Mouse (Mus musculus): Measurements from ENCODE around the gene Chd6.
"Not testable (repeated sequence)": the region's sequence is repeated elsewhere in the genome, so short reads cannot be mapped to it uniquely, and the experiment has no call there.

The Chd6 gene

DNA sequence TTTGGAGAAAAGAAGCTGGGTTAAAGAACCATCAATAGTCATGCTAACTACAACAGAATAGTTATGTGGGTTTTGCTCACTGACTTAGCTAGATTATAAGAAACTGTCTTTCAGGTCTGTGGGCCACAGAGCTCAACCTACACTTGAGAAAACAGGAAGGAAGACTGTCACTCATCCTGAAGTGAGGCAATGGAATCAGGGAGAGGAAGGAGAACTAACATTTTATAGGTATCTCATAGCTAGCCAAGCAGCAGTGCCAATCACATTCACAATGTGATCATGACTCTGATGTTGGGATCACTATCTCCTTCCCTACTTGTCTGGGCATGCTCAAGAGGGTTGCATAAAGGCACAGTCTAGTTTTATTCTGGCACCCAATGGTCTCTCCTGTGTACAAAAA, 121.4 kb downstream of the Chd6 start:
- DNase-seq (ENCODE audit: low spot score in 2 of 2), result no peak

GRCm38 (mm10) chr2:160982636-160983035, 126.2 kb downstream of the Chd6 start:
- no peak for DNase-seq (ENCODE audit: low spot score in 2 of 2)

GRCm38 (mm10) chr2:160981791-160982190, 127.1 kb downstream of the Chd6 start:
- no peak for DNase-seq (ENCODE audit: low spot score in 2 of 2)

DNA sequence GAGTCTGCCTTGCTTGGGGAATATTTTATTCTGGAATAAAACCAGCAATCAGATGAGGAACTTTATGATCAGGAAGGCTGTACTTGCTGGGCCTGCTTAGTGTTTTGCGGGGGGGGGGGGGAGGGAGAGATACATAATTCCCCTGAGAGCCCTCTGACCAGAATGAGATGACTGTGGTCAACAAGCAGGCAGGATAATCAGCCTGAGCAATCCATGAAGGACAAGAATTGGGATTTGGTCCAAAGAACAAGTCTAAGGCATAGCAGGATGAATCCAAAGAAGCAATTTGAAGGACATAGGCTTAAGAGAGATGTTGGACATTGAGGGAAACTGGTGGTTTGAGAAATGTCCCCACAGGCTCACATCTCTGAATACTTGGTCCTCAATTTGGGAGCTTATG, 130.2 kb downstream of the Chd6 start:
- no peak for DNase-seq (ENCODE audit: low spot score in 2 of 2)

DNA sequence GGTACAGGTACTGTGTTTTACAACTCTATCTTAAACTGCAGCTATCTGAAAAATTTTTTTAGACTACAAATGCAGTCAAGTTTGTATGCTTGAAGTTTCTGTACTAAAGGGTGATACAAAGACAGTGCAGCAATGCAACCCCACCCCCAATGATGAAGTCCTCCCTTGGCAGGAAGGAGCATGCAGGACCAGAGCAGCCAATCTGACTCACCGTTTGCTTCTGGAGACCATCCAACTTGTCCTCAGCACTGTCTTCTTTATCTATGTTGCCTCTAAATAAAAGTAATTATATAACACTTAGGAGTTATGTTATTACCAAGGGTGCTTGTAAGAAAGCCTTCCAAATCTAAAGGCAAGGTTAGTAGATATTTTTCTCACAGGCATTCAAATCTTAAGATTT, 131.6 kb downstream of the Chd6 start:
- no peak for DNase-seq (ENCODE audit: low spot score in 2 of 2)

DNA sequence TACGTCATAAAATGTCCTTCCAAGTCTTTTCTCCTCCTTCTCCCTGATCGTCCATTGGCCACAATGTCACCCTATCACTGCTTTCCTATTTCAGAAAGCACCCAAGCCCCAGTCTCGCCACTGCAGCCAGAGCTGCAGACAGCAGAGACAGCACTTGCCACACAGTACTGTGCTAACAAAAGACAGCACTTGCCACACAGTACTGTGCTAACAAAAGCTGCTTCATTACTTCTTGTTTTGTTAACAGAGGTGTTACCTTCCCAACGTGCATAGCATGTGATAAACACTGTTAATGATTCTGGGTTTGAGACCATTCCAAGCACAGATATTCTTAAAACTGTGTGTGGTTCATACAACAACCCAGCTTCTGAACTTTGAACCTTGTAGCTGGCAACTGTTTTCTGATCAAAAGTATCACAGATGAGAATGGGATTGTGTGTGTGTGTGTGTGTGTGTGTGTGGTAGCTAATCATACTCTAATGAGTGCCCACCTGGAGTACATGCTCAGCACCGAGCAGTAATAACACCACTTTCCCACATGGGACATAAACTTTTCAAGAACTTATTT, 135.1 kb downstream of the Chd6 start:
- DNase-seq (ENCODE audit: low spot score in 2 of 2), result no peak

DNA sequence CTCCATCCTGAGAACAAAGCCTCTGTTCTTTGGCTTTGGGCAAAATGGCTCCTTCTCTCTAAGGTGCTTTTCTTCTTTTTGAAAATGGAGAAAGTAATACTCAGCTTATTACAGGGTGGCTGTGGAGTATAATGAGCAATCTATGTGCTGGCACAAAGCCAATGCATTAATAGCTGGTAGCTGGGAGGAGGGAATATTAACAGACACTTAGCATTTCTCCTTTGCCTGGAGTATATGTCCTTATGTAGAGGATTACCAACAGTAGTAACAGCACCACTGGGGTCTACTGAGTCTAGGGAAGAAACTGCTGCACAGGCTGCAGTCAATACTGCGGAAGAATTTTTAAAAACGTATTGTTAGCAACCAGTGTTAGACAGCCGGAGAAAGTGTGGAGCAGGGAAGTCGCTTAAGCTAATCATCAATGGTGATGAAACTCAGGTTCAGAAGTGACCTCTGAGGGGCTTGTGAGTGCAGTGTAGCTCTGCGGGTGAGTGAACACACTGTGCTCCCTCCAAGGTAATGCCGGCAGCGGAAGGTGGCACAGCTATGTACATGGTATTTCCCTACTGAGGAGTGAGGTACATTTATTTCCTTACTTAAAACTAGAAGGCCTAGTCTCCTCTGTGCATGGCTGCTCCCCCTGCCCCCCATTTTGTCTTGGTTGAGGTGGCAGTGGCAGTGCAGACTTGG, 136.6 kb downstream of the Chd6 start:
- DNase-seq (ENCODE audit: low spot score in 2 of 2), result no peak

DNA sequence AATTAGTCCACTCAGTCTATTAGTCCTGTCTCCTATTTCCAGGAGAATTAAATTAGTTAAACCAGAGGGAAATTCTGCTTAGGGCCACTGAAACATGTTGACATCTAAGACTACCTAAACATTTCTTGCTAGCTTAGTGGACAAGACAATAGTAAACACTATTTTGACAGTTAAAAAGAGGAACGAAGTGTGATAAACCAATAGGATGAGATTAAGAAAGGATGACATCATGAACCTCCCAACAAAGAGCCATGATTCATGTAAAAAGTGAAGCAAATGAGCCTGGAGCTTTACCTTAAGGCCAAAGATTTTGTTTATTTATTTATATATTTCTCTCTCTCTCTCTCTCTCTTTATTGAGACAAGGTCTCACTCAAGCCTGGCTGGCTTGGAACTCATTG, 146.7 kb downstream of the Chd6 start:
- DNase-seq (ENCODE audit: low spot score in 2 of 2), result no peak

DNA sequence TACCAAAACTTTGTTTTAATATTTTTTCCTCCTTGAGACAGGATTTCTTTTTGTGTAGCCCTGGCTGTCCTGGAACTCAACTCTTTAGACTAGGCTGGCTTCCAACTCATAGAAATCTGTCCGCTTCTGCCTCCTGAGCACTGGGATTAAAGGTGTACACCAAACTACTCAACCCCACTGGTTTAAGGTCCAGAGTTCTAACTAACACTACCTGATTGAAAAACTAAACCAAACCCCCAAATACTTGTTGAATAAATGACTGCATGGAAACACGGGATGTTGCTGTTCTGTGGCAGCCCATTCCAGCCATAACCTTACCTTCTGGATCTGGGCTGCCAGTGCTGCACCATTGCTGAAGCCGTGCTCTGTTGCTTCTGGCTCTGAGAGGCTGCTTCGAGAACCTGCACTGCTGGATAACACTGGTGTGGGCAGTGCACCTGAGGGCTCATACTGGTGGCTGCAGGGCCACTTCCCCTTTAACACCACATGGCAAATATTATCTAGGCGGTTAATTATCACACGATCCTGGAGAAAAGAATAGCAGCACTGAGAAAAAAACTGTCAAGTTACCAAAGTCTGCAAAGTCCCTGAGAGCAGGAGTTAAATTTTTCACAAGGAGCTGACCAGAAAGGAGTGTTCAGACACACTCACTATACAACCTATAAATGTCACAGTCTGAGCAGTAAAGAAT, 147.8 kb downstream of the Chd6 start:
- DNase-seq (ENCODE audit: low spot score in 2 of 2), result no peak

DNA sequence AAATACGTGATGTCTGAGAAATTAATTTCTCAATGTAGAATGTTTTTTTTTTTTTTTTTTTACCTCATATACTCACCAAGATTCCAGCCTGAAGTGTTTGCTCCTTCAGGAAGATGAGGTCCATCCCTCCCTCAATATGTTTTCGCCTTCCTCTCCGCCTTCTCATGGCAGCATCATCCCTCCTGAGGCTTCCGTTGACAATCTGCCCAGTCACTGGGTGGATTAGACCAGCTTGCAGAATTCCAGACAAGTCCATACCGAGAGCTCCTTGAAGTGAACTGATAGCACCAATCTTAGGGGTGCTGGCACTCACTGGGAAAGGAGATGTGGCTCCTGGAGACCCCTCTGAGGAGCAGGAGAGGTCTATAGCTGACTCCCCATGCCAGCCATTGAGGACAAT, 149.0 kb downstream of the Chd6 start:
- DNase-seq (ENCODE audit: low spot score in 2 of 2), result no peak

GRCm38 (mm10) chr2:160958737-160959136, 150.1 kb downstream of the Chd6 start:
- no peak for DNase-seq (ENCODE audit: low spot score in 2 of 2)

GRCm38 (mm10) chr2:160957801-160958200, 151.1 kb downstream of the Chd6 start:
- not testable (repeated sequence) for DNase-seq (ENCODE audit: low spot score in 2 of 2)

DNA sequence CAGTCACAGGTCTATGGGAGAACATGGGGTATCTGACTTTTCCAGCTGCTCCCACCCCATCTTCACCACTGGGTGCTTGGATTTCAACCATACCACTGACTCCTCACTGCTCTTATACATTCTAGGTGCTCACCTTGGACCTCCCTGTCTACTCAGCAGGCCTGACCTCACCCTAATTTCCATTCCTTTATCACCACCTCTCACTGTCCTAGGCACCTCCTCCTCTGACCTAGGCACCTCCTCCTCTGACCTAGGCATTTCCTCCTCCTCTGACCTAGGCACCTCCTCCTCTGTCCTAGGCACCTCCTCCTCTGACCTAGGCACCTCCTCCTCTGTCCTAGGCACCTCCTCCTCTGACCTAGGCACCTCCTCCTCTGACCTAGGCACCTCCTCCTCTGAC, 151.6 kb downstream of the Chd6 start:
- DNase-seq (ENCODE audit: low spot score in 2 of 2), result not testable (repeated sequence)

GRCm38 (mm10) chr2:160955331-160955730, 153.5 kb downstream of the Chd6 start:
- DNase-seq (ENCODE audit: low spot score in 2 of 2), result no peak

DNA sequence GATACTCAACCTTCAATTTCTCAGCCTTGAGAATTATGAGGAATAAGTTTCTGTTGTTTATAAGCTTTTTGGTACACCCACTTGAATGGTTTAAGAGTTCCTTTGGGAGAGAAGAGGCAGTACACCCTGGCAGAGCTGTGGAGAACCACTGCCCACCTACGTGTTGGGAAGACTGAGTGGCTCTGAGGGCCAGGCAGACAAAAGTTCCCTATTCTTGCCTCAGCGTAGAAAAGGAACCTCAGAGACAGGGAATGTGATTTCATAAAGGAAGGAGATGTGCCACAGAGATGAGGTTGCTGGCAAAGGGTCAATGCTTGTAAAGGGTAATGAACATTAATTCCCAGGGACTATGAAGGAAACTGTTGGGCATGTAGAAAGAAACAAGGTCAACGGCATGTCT, 154.3 kb downstream of the Chd6 start:
- no peak for DNase-seq (ENCODE audit: low spot score in 2 of 2)

DNA sequence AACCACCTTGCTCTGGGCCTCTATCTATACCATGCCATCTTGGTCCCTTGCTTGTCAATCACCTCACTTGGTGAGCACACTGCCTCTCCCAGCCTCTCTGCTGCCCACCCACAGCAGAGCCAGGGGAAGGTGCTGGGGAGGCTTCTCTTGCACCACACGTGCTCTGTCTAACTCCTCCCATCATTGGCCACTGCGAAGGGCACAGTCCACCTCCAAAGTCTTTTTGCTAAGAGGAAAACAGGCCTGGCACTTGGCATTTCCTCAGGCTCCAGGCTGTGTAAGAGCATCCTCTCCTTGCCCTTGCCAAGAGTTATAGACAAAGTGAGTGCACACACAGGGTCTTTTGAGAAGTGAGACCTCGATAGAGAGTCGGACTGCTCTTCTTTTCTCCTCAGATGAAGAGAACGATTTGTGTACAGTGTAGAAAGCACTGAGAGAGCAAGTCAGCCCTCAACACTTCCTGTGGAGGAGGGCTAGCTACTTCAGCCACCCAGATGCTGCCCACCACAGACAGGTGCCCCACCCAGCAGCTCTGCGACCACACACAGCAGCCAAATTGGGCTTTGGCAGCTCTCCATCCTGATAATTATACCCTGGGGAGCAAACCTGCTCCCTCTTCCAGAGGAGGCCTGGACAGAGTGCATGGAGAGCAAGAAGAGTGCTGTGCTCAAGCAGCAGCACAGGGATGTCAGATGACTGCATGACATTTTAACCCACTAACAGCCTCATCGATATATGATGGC, 155.6 kb downstream of the Chd6 start:
- no peak for DNase-seq (ENCODE audit: low spot score in 2 of 2)

DNA sequence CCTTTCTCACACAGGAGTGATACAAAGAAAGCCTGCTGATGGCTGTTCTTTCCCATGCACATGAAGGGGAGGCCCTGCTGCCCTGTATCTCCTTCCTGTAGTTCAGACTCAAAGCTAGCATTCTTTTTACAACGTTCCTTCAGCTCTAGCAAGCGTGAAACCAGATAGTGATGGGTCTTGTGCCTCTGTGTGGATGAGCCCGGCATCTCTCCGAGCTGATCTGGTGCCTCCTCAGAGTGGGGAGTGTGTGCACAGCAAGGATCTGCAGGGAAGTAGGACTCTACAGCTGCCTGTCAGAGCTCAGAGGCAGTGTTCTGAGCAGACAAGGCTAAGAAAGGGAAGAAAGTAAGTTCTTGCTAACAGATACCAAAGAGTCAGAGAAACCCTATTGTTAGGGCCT, 157.3 kb downstream of the Chd6 start:
- DNase-seq (ENCODE audit: low spot score in 2 of 2), result no peak

- no peak for DNase-seq (ENCODE audit: low spot score in 2 of 2)
Measured at GRCm38 (mm10) chr2:160942443-160942842, 166.4 kb downstream of the Chd6 start.

- DNase-seq (ENCODE audit: low spot score in 2 of 2), result no peak
Measured at GRCm38 (mm10) chr2:160940930-160941709, 167.8 kb downstream of the Chd6 start.

- no peak for DNase-seq (ENCODE audit: low spot score in 2 of 2)
Measured at GRCm38 (mm10) chr2:160934451-160934850, 174.4 kb downstream of the Chd6 start.

GRCm38 (mm10) chr2:160933890-160934289, 175.0 kb downstream of the Chd6 start:
- no peak for DNase-seq (ENCODE audit: low spot score in 2 of 2)

- DNase-seq (ENCODE audit: low spot score in 2 of 2), result no peak
Measured at GRCm38 (mm10) chr2:160932981-160933380, 175.9 kb downstream of the Chd6 start.

Data from spleen, postnatal 14 days (tissue).